Mouse (Mus musculus): ENCODE results near the gene Sar1b. TPM values are rescaled to one million over a fixed set of nuclear protein-coding genes. Genes with fewer than 3 reads are reported as not detected.

The Sar1b gene
- total RNA-seq, 1 experiment from 2014 or later: 48.7 TPM

DNA sequence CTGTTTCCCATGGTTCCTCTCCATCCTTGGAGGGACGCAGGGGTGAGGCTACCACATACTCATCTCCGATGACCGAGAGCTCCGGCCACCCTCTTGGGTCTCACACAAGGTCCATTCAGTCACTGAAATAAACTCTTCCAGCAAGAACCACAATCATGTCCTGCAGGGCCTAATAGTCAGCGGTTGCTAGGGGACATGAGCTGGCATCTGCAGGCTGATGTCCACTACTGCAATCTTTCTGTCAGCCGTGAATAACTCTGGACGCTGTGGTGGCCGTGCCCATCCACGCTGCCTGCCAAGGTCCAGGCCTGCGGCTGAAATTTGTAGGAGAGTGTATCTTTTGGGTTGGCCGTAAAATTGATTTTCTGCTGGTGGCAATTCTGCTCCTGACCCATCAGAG is 59.8 kb downstream of the Sar1b start:
- ATAC-seq (replicated peaks; ENCODE audit: low read depth, poor library complexity, severe bottlenecking): no peak

DNA sequence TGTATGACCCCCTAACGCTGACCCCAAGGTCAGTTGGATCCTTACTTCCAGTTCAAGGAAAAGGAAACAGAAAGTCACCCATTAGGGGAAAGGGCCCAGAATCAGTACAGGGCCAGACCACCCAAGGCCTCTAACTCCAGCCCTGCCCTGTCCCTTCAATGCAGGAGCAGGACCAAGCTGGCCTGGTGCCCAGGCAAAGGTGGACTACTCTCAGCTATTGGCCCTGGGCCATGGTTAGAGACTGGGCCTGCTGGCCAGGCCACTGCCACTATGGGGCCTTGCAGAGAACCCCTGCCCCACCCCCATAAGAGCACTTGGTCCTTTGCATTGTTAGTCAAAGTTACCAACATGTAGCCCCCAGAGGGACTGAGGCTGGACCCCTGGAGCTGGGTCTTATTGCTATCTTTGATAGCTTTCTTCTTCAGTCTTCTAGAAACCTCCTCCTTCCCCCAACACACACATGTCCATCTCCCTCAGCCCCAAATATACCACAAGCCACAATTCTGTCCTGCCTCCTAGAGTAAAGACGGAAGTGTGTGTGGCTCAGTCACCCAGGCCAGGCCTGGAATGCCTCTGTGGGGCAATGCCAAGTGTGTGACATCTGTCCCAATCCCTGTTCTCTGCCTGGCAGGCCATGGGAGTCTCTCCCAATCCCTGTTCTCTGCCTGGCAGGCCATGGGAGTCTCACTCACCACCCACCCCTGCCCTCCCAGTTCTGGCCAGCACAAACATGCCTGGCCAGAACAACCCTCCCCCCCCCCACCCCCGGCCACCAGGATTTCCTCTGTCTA is 60.7 kb downstream of the Sar1b start:
- ATAC-seq (replicated peaks; ENCODE audit: low read depth, poor library complexity, severe bottlenecking): peak; percentile 62

DNA sequence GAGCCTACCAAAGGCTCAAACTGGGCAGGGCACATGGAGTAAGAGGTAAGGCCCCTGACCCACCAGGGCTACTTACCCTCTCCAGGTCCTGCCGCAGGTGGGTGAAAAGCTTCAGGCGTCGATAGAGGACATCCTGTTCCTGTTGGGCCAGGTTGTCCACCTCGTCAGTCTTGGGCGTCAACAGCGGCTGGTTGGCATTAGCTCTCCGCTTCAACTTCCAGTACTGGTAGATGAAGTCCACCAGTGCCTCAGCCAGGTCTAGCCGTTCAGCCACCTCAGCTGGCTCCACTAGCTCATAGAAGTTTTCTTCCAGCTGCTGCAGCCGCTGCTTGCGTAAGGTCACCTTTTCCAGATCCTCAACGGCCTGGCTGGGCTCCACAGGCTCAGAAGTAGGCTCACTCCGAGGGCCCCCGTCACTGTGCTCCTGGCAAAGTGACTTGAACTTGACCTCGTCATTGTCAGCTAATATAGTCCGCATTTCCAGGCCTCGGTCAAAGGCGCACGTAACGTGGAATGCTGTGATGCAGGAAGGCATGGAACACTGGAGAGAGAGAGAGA is 61.5 kb downstream of the Sar1b start:
- no peak for ATAC-seq (replicated peaks; ENCODE audit: low read depth, poor library complexity, severe bottlenecking)

DNA sequence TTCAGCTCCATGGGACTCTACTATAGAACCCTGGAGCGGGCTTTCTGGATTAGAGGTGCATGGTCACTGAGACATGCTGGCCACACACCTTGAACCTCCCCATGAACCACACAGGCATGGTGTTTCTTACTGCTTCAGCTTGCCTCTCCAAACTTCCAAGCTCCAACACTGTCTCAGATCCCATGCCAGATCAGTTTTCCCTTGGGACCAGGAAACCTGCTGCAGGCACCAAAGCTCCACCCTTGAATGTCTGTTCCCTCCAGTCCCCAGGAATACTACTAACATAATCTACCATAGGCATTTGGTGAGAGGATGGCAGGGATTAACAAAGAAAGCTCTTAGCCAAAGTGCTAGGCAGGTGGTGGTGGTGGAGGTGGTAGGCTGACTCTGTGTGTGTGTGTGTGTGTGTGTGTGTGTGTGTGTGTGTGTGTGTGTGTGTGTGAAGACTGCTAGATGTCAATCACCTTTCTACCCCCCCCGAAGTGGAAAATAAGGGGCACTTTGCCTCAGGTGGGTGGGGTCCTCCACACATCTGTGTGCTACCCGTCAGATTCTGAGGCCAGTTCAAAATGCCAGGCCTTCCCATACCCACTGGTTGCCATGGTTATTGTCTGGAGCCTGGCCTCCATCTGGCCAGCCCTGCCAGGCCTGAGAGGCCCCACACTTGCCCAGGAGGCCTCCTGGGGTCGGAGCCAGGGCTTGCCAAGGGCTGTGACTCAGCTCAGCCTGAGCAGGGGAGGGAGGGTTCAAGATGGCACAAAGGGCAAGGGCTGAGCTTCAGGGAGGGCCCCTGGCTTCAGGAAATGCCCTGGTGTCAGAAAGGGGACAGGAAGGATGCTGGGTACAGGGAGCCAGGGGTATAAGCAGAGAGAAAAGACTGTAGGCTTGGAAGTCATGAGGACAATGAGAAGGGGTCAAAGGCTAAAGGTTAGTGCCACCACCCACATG is 68.7 kb downstream of the Sar1b start:
- peak; percentile 90 for ATAC-seq (replicated peaks; ENCODE audit: low read depth, poor library complexity, severe bottlenecking)

DNA sequence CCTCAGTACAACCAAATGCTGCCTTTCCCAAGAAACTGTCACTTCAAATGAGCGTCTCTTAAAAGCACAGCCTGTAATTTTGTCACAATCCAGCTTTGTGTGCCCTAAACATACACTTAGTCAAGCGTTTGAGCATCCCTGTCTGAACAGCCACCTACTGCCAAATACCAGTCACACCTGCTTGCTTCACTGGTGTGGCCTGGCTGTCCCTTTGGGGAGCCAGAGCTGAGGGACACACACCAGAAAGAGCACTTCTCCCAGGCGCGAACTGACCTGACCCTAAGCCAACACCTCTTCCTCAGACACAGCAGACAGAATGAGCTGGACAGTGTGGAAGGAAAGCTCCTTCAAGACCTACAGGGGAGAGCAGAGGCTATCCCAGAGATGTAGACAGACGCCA is 69.5 kb downstream of the Sar1b start:
- no peak for ATAC-seq (replicated peaks; ENCODE audit: low read depth, poor library complexity, severe bottlenecking)

DNA sequence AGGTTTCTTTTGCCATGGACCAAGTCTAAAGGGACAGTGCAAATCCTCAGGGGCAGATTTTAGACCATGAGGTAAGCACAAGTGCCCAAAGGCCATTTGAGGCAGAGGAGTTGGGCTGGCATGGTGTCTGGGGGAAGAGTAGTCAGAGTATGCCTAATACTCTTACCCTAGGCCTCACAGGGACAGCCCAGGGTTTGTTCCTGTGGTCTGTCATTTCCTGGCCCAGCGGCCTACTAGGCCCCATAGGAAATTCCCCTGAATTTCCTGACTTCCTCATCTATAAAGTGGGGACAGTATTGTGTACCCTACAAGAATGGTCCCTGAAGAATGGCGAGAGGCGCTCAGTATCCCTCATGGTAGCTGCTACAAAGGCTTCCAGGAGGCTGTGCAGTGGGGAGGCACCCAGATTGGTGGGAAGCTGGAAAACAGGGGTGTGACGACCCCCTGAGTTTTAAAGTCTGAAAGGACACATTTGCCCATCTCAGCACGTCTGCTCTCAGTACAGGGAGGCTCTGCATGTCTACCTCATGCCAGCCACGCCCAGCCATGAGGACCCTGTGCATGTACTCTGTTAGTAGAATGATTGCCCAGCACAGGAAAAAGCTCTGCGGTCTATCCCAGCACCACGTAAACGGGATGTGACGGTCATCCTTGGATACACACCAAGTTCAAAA is 70.0 kb downstream of the Sar1b start:
- ATAC-seq (replicated peaks; ENCODE audit: low read depth, poor library complexity, severe bottlenecking): no peak

DNA sequence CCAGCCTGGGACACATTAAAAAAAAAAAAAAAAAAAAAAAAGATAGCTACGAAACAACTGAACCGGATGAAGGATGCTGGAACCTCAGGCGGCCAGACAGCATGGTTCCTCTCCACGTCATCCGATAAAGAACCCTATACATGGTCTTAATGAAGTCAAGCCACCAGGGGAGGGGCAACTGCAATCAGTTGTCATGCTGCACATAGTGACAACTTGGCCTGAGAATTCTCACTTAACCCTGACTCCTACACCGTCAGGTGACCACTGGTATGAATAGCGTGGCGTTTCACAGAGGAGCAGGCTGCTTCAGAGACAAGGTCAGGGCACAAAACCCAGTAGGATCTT is 70.6 kb downstream of the Sar1b start:
- ATAC-seq (replicated peaks; ENCODE audit: low read depth, poor library complexity, severe bottlenecking): no peak

DNA sequence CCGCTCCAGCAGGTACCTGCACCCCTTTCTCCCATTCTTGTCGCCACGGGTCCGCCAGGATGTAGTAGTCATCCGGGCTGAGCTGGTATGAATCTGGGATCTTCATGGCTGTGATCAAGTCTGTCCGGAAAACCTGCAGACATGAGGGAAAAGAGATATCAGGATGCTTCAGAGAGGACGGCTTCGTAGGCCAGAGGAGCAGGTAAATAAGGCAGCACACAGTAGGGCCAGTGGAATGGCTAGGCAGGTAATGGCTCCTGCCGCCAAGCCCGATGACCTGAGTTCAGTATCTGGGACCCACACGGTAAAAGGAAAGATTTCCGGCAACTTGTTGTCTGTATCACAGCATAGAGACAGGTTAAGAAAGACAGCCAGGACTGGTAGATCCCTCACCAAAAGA is 72.1 kb downstream of the Sar1b start:
- ATAC-seq (replicated peaks; ENCODE audit: low read depth, poor library complexity, severe bottlenecking): no peak

DNA sequence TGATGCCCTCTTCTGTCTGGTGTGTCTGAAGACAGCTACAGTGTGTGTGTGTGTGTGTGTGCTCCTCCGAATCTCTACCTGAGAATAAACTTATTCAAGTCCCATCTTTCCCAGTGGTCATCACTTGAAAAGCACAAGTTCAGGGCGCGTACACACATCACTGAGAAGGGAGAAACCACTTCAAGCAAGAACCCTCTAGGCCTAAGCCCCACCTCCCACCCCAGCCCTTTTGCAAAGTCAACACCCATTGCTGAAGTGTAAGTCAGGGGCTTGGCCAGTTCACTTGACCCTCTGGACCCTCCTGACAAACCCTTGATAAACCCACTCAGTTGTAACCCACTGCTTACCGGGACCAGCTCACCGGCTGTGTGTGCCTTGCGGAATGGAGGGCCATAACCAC is 73.0 kb downstream of the Sar1b start:
- no peak for ATAC-seq (replicated peaks; ENCODE audit: low read depth, poor library complexity, severe bottlenecking)

DNA sequence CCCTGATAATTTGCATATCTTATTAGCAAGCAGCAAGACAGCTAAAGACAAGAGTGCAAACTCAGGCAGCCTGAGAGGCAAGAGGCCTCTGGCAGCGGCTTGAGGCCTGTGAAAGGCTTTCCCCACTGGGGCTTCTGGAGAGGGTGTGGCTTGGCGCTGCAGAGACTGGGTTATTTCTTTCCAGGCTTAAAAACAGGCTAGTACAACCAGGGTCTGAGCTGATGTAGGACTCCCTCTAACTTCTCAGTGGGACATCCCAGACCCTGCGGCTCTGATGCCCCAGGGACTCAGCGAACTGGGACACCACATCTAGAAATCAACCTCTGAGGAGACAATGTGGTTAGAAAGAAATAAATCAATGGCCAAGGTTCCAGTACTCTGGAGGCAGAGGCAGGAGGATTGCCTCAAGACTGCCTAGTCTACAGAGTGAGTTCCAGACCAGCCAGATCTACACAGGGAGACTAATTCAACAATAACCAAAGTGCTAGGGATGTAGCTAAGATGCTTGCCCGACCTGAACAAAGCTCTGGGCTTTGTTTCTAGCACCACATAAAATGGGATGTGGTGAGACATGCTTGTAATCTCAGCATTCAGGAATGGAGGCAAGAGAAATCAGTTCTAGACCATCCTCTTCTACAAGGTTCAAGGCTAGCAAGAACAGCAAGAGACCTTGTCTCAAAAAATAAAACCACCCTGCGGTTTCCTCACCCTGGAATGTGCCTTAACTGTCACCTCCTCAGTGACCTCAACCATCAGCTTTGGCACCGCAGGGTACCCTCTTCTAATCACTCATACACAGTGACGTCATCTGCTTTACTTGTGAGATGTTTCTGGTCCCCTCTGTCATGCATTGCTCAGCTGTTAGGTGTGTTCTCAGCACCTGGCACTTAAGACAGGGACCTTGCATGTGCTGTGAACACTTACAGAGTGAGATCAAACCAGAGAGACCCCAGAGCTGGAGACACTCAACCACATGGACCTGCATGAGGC is 74.0 kb downstream of the Sar1b start:
- no peak for ATAC-seq (replicated peaks; ENCODE audit: low read depth, poor library complexity, severe bottlenecking)

DNA sequence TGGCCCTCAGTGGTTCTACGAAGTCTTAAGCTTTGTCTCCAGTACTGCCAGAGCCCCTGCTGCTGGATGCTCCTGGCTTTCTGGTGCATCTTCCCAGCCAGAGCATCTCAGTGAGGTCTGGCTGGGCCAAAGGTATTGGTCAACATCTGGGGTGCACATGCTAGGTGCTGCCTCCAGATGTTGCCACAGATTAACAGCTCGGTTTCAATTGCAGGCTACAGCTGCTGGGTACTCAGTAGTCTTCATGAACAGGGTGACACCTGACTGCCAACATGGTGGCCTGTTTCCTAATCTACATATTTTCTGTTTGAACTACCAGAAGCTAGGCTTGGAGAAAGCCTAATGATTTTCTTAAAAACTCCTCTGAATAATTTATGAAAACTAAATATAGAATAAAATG is 75.6 kb downstream of the Sar1b start:
- ATAC-seq (replicated peaks; ENCODE audit: low read depth, poor library complexity, severe bottlenecking): no peak

DNA sequence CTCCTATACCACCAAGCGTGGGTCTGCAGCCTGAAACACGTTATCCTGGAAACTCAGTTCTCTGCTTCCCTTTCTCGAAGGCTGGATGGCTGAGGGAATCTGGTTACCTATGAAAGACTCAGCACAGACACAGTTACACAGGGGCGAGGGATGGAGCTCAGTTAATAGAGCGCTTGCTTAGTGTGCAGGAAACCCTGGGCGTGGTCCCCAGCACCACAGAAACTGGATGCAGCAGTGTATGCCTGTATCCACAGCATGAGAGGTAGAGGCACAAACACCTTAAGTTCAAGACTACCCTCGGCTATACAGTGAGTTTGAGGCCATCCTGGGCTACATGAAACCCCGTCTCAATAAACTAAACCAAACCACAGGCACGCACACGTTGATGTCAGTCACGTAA is 76.5 kb downstream of the Sar1b start:
- no peak for ATAC-seq (replicated peaks; ENCODE audit: low read depth, poor library complexity, severe bottlenecking)

DNA sequence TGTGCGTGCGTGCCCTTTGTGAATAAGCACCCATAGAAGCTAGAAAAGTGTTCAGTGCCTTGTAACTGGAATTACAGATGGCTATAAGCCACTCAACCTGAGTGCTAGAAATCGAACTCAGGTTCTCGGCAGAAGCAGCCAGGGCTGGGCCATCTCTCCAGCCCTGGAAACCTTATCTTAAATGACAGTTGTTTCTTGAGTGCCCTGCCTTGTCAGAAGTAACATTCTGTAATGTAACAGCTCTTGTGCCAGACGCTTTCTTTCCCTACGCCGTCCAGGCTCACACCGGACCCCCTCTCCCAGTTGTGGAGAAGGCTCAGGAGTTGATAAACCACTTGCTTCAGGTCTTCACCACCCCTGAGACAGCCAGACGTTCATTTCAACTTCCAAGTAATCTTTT is 77.2 kb downstream of the Sar1b start:
- no peak for ATAC-seq (replicated peaks; ENCODE audit: low read depth, poor library complexity, severe bottlenecking)

DNA sequence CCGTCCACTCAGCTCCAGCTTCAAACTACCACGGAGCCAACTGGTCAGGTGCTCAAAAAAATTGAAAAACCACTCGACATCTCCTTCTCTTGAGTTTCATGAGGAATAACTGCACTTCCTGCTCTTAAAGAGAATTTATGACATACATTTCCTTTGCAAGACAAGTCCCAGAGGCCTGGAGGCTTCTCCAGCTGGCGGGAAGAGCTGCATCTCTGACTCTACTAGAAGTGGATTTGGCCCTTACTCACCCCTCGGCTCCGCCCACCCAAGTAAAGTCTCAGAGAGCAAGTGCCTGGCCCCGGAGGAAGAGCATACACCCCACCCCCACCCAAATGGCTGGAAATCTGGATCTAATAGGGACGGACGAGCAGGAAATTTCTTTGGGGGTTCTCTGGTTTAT is 77.7 kb downstream of the Sar1b start:
- no peak for ATAC-seq (replicated peaks; ENCODE audit: low read depth, poor library complexity, severe bottlenecking)

Other genes with a start within 250 kb of the Sar1b start
- 16.1 and 21.2 TPM in 2 replicates for gene Phykpl, start 178.9 kb upstream of the Sar1b start, total RNA-seq (2017)
- gene Hnrnpab, start 156.8 kb upstream of the Sar1b start, total RNA-seq (2017): 1,082 and 1,177 TPM in 2 replicates
- gene Nhp2, start 144.0 kb upstream of the Sar1b start, total RNA-seq (2017): 115 and 170 TPM in 2 replicates
- 15.5 and 15.8 TPM in 2 replicates for gene Rmnd5b, start 127.8 kb upstream of the Sar1b start, total RNA-seq (2017)
- gene N4bp3, start 112.8 kb upstream of the Sar1b start, total RNA-seq (2017): 4.3 and 4.6 TPM in 2 replicates
- 0.05 TPM in 1 of 2 replicates, not detected in the other for gene D930048N14Rik, start 112.7 kb upstream of the Sar1b start, total RNA-seq (2017)
- 8.6 and 18.2 TPM in 2 replicates for gene 0610009B22Rik, start 74.8 kb upstream of the Sar1b start, total RNA-seq (2017)
- gene Sec24a, start 53 bp upstream of the Sar1b start, total RNA-seq (2017): 10.4 and 11.0 TPM in 2 replicates
- 8.1 and 12.7 TPM in 2 replicates for gene Jade2, start 94.0 kb downstream of the Sar1b start, total RNA-seq (2017)
- gene Cdkn2aipnl, start 204.0 kb downstream of the Sar1b start, total RNA-seq (2017): 60.7 and 63.6 TPM in 2 replicates
- gene Ube2b, start 237.1 kb downstream of the Sar1b start, total RNA-seq (2017): 79.9 and 91.3 TPM in 2 replicates
- gene Cdkl3, start 240.5 kb downstream of the Sar1b start, total RNA-seq (2017): 3.3 and 5.7 TPM in 2 replicates

Data from common myeloid progenitor, adult 5-6 weeks (primary cell).